Mouse (Mus musculus) embryo, embryonic 11 days (tissue): ENCODE data around the gene Rhox3c.
"Not testable (repeated sequence)": the region's sequence is repeated elsewhere in the genome, so short reads cannot be mapped to it uniquely, and the experiment has no call there.

Experiments
- DNase-seq: peaks from one replicate; pipeline ENCODE4 v3.0.0-alpha.2; 2015

The Rhox3c gene

GRCm38 (mm10) chrX:37458285-37458684 is at the start of gene Rhox3c:
Gene Rhox3c (plus strand): TSS chrX:37458585.
- DNase-seq = not testable (repeated sequence)

GRCm38 (mm10) chrX:37411767-37412166 is 46.6 kb upstream of the Rhox3c start, which contains the start of gene Rhox2b:
Gene Rhox2b (plus strand): TSS chrX:37412067.
- not testable (repeated sequence) for DNase-seq

GRCm38 (mm10) chrX:37432194-37432593 is 26.2 kb upstream of the Rhox3c start, which contains the start of gene Rhox4b:
Gene Rhox4b (plus strand): TSS chrX:37432494.
- not testable (repeated sequence) for DNase-seq

- not testable (repeated sequence) for DNase-seq
Measured at GRCm38 (mm10) chrX:37453380-37453779, 5.0 kb upstream of the Rhox3c start, which contains the start of gene Rhox2c. Gene Rhox2c (plus strand): TSS chrX:37453680.

- DNase-seq = not testable (repeated sequence)
Measured at GRCm38 (mm10) chrX:37480037-37480436, 21.7 kb downstream of the Rhox3c start, which contains the start of gene Rhox4c. Gene Rhox4c (plus strand): TSS chrX:37480337.

GRCm38 (mm10) chrX:37514059-37514458 is 55.7 kb downstream of the Rhox3c start, which contains the start of gene Rhox4d:
Gene Rhox4d (plus strand): TSS chrX:37514359.
- DNase-seq = not testable (repeated sequence)
